Mouse (Mus musculus): ENCODE measurements at regions not wholly inside any gene's neighbourhood (a gene's known extent, or its start where the extent isn't known, plus 50 kb on each side); places are given as distances from the start of the nearest gene placed in this dataset.

GRCm38 (mm10) chr11:111816176-111816775 lies 750.3 kb downstream of the Kcnj2 start:
- no peaks in the 10 kb centered on the region for H3K9me3 ChIP-seq (ENCODE audit: control insufficient read depth, low read length)
- no peak for DNase-seq (ENCODE audit: low read depth in 3 of 3, low spot score in 3 of 3)
- ATAC-seq (ENCODE audit: insufficient read depth) = no peak
- no peaks in the 10 kb centered on the region for H3K27me3 ChIP-seq (ENCODE audit: control insufficient read depth, insufficient read depth, low read length)
- no peaks in the 10 kb centered on the region for H3K4me1 ChIP-seq (replicated peaks; ENCODE audit: control insufficient read depth in 2 of 2, insufficient read depth in 2 of 2, low read length in 1 of 2)
- H3K4me3 ChIP-seq (ENCODE audit: insufficient read depth in 1 of 2, low read depth in 2 of 2, low read length in 2 of 2) = no peak overlapping the region
- no peak for TF ChIP-seq CTCF (IDR thresholded peaks at IDR 0.05; ENCODE audit: low read depth)
- TF ChIP-seq EP300 (IDR thresholded peaks at IDR 0.05; ENCODE audit: low read depth) = no peak
- H3K27ac ChIP-seq = no peak overlapping the region
- no peaks in the 10 kb centered on the region for H3K36me3 ChIP-seq (replicated peaks; ENCODE audit: control insufficient read depth, insufficient read depth, low read depth)
- WGBS (ENCODE audit: insufficient replicate concordance) = 75% methylated on average over 18 of the region's 18 CpGs
- no peak overlapping the region for H3K9ac ChIP-seq (replicated peaks)
- H3K4me2 ChIP-seq (ENCODE audit: low read depth) = no peak overlapping the region

GRCm38 (mm10) chr11:111818124-111818523 lies 752.2 kb downstream of the Kcnj2 start:
- H3K27me3 ChIP-seq (ENCODE audit: control insufficient read depth, insufficient read depth, low read length) = no peaks in the 10 kb centered on the region
- ATAC-seq (ENCODE audit: insufficient read depth) = no peak
- no peak for TF ChIP-seq EP300 (IDR thresholded peaks at IDR 0.05; ENCODE audit: low read depth)
- no peak for TF ChIP-seq CTCF (IDR thresholded peaks at IDR 0.05; ENCODE audit: low read depth)
- 11% methylated on average over 10 of the region's 10 CpGs for WGBS (ENCODE audit: insufficient replicate concordance)
- no peak overlapping the region for H3K27ac ChIP-seq
- H3K4me1 ChIP-seq (replicated peaks; ENCODE audit: control insufficient read depth in 2 of 2, insufficient read depth in 2 of 2, low read length in 1 of 2) = no peaks in the 10 kb centered on the region
- H3K4me2 ChIP-seq (ENCODE audit: low read depth) = no peak overlapping the region
- no peak overlapping the region for H3K4me3 ChIP-seq (ENCODE audit: insufficient read depth in 1 of 2, low read depth in 2 of 2, low read length in 2 of 2)
- H3K9me3 ChIP-seq (ENCODE audit: control insufficient read depth, low read length) = no peaks in the 10 kb centered on the region
- H3K9ac ChIP-seq (replicated peaks) = no peak overlapping the region
- DNase-seq (ENCODE audit: low read depth in 3 of 3, low spot score in 3 of 3) = no peak
- no peaks in the 10 kb centered on the region for H3K36me3 ChIP-seq (replicated peaks; ENCODE audit: control insufficient read depth, insufficient read depth, low read depth)

- no peaks in the 10 kb centered on the region for H3K9me3 ChIP-seq (ENCODE audit: control insufficient read depth, low read length)
- DNase-seq (ENCODE audit: low read depth in 3 of 3, low spot score in 3 of 3) (no peak), ATAC-seq (ENCODE audit: insufficient read depth) (no peak)
- no peak overlapping the region for H3K27ac ChIP-seq
- 50% methylated on average over 7 of the region's 7 CpGs for WGBS (ENCODE audit: insufficient replicate concordance)
- no peaks in the 10 kb centered on the region for H3K36me3 ChIP-seq (replicated peaks; ENCODE audit: control insufficient read depth, insufficient read depth, low read depth)
- no peak overlapping the region for H3K4me3 ChIP-seq (ENCODE audit: insufficient read depth in 1 of 2, low read depth in 2 of 2, low read length in 2 of 2)
- no peaks in the 10 kb centered on the region for H3K27me3 ChIP-seq (ENCODE audit: control insufficient read depth, insufficient read depth, low read length)
- H3K9ac ChIP-seq (replicated peaks) = no peak overlapping the region
- no peak overlapping the region for H3K4me2 ChIP-seq (ENCODE audit: low read depth)
- no peaks in the 10 kb centered on the region for H3K4me1 ChIP-seq (replicated peaks; ENCODE audit: control insufficient read depth in 2 of 2, insufficient read depth in 2 of 2, low read length in 1 of 2)
- TF ChIP-seq CTCF (IDR thresholded peaks at IDR 0.05; ENCODE audit: low read depth) (no peak), EP300 (IDR thresholded peaks at IDR 0.05; ENCODE audit: low read depth) (no peak)
Observed at GRCm38 (mm10) chr11:111820356-111820755, 754.4 kb downstream of the Kcnj2 start.

- no peak overlapping the region for H3K4me3 ChIP-seq (ENCODE audit: insufficient read depth in 1 of 2, low read depth in 2 of 2, low read length in 2 of 2)
- no peaks in the 10 kb centered on the region for H3K4me1 ChIP-seq (replicated peaks; ENCODE audit: control insufficient read depth in 2 of 2, insufficient read depth in 2 of 2, low read length in 1 of 2)
- no peak overlapping the region for H3K9ac ChIP-seq (replicated peaks)
- no peak for TF ChIP-seq CTCF (IDR thresholded peaks at IDR 0.05; ENCODE audit: low read depth)
- no peak for TF ChIP-seq EP300 (IDR thresholded peaks at IDR 0.05; ENCODE audit: low read depth)
- no peaks in the 10 kb centered on the region for H3K36me3 ChIP-seq (replicated peaks; ENCODE audit: control insufficient read depth, insufficient read depth, low read depth)
- no peak overlapping the region for H3K4me2 ChIP-seq (ENCODE audit: low read depth)
- no peak overlapping the region for H3K27ac ChIP-seq
- WGBS (ENCODE audit: insufficient replicate concordance) = 57% methylated on average over 8 of the region's 8 CpGs
- no peaks in the 10 kb centered on the region for H3K9me3 ChIP-seq (ENCODE audit: control insufficient read depth, low read length)
- H3K27me3 ChIP-seq (ENCODE audit: control insufficient read depth, insufficient read depth, low read length) = no peaks in the 10 kb centered on the region
- no peak for ATAC-seq (ENCODE audit: insufficient read depth)
- no peak for DNase-seq (ENCODE audit: low read depth in 3 of 3, low spot score in 3 of 3)
Observed at GRCm38 (mm10) chr11:111828455-111828854, 762.5 kb downstream of the Kcnj2 start.

- no peak overlapping the region for H3K4me3 ChIP-seq (ENCODE audit: insufficient read depth in 1 of 2, low read depth in 2 of 2, low read length in 2 of 2)
Observed at GRCm38 (mm10) chr11:111838996-111839395, 773.0 kb downstream of the Kcnj2 start.

More at GRCm38 (mm10) chr11:111838996-111839395, 773.0 kb downstream of the Kcnj2 start:
- Histone ChIP-seq H3K27me3 (ENCODE audit: control insufficient read depth, insufficient read depth, low read length) (no peaks in the 10 kb centered on the region; the same call in 1 of the 2 replicates), H3K9me3 (ENCODE audit: control insufficient read depth, low read length) (no peaks in the 10 kb centered on the region), H3K9ac (replicated peaks) (no peak overlapping the region), H3K36me3 (replicated peaks; ENCODE audit: control insufficient read depth, insufficient read depth, low read depth) (no peaks in the 10 kb centered on the region), H3K4me2 (ENCODE audit: low read depth) (no peak overlapping the region), H3K4me1 (replicated peaks; ENCODE audit: control insufficient read depth in 2 of 2, insufficient read depth in 2 of 2, low read length in 1 of 2) (no peaks in the 10 kb centered on the region; a peak in 1 of 4 replicates), H3K27ac (no peak overlapping the region)
- ATAC-seq (ENCODE audit: insufficient read depth) (no peak), DNase-seq (ENCODE audit: low read depth in 3 of 3, low spot score in 3 of 3) (no peak)
- TF ChIP-seq CTCF (IDR thresholded peaks at IDR 0.05; ENCODE audit: low read depth) (no peak), EP300 (IDR thresholded peaks at IDR 0.05; ENCODE audit: low read depth) (no peak)
- 52% methylated on average over 5 of the region's 5 CpGs for WGBS (ENCODE audit: insufficient replicate concordance)

Data from liver, embryonic 14.5 days (tissue).